Mouse (Mus musculus): ENCODE data around the gene Fbrs. TPM values are rescaled to one million over a fixed set of nuclear protein-coding genes. Genes with fewer than 3 reads are reported as not detected.
"Not testable (repeated sequence)": the region's sequence is repeated elsewhere in the genome, so short reads cannot be mapped to it uniquely, and the experiment has no call there.

Gene Fbrs
- 10 to 100 TPM; 32.2 to 35.0 TPM for total RNA-seq (2021)

- DNase-seq, result peak; percentile 96
- intact Hi-C loops (cut with DNase I), result loop anchor here (10.0 kb wide), 1 partner anchor 454 kb away; the partner anchor contains the start of genes Gm42742, Maz and Prrt2
These were observed at the start of gene Fbrs for GRCm38 (mm10) chr7:127478635-127479317. Gene Fbrs, plus strand, starts transcription at chr7:127479199.

GRCm38 (mm10) chr7:127435206-127435605, 43.8 kb upstream of the Fbrs start:
- no peak for DNase-seq
- intact Hi-C loops (cut with DNase I), result no loop called here

DNA sequence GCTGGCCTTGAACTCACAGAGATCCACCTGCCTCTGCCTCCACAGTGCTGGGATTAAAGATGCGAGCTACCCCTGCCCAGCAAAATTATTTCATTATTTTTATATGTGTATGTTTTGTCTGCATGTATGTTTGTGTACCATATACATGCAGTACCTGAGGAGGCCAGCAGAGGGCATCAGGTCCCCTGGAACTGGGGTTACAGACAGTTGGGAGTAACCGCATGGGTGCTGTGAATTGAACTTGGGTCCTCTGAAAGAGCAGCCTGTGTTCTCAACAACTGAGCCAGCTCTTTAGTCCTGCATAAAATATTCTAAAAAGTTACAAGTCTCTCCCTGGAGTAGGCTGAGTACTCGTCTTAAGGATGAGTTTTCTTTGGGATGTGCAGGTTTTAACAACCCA, 41.3 kb upstream of the Fbrs start:
- no peak for DNase-seq
- intact Hi-C loops (cut with DNase I), result no loop called here

DNA sequence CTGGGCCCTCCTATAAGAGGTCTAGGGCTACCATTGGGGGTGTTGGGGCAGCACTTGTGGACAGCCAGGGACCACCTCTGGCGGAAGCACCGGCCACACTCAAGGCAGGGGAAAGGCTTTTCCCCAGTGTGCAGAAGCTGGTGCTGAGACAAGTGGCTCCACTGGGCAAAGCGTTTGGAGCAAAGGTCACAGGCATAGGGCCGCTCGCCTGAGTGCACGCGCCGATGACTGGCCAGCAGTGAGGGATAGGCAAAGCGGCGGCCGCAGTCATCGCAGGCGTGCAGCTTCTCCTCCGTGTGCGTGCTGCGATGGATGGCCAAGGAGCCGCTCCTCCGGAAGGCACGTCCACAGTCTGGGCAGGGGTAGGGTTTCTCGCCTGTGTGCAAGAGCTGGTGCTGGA, 35.0 kb upstream of the Fbrs start:
- no peak for DNase-seq
- intact Hi-C loops (cut with DNase I), result no loop called here

DNA sequence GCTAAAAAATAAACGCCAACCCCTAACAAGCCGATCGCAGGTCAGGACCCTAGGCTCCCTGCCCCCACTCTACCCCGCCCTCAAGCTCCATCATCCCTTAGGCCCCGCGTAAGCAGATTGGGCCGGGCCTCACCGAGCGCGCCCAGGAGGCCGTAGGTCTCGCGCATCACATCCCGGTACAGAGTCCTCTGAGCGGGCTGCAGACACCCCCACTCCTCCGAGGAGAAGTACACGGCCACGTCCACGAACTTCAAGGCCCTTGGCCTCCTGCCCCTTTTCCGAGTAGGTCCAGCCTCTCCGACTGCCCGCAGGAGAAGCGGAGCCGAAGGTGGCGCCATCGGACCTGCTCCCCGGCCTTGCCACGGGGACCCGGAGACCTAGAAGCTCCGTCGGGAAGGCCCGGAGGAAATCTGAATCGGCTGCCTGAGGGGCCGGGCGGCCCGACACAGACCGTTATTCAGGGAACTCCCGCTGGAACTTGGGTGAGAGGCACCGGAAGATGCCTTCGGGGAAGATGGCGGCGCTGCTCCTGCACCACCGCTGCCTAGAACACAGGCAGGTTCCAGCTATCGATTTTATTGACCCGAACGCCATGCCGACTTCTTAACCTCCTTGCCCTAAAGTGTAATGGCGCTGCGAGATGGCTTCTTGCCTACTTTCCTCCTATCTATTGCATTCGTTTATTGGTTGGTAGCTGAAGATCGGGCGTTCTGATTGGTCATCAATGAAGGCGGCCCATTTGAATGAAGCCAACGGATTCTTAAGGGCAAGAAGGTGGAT, 30.3 kb upstream of the Fbrs start, which contains the start of gene Zfp689:
Gene Zfp689 (minus strand): TSS at position 638 of the 780 bp plus-strand sequence.
- peak; percentile 91 to 92 for DNase-seq
- intact Hi-C loops (cut with DNase I), result loop anchor here (2.0 kb wide), 2 partner anchors 22 to 26 kb away; partner anchors contain the start of gene Zfp688

GRCm38 (mm10) chr7:127449966-127450365, 29.0 kb upstream of the Fbrs start:
- intact Hi-C loops (cut with DNase I), result loop anchor here (2.0 kb wide), 2 partner anchors 21 to 27 kb away; partner anchors contain the start of gene Zfp688
- DNase-seq, result no peak

GRCm38 (mm10) chr7:127453056-127453455, 25.9 kb upstream of the Fbrs start:
- intact Hi-C loops (cut with DNase I), result no loop called here
- DNase-seq, result no peak

GRCm38 (mm10) chr7:127454905-127455304, 24.1 kb upstream of the Fbrs start:
- intact Hi-C loops (cut with DNase I), result no loop called here
- no peak for DNase-seq

DNA sequence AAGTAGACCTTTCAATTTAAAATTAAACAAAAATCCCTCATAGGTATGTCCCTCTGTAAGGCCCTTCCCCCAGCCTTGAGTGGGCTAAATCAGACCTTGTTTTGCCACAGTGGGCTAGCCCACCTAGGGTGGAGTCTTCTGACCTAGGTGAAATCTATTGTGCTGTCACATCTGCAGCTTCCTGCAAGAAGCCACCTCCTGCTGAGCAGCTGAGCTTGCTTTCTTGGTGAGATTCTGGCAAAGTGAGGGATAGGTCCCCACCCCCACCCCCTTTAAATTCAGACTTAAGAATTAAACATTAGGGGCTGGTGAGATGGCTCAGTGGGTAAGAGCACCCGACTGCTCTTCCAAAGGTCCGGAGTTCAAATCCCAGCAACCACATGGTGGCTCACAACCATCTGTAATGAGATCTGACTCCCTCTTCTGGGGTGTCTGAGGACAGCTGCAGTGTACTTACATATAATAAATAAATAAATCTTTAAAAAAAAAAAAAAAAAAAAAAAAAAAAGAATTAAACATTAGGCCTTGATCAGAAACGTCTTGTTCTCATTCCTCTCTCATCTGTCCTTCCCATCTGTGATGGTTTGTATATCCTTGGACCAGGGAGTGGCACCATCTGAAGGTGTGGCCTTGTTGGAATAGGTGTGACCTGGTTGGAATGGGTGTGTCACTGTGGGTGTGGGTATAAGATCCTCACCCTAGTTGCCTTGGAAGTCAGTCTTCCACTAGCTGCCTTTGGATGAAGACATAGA, 20.5 kb upstream of the Fbrs start:
- intact Hi-C loops (cut with DNase I); DNase-seq: not testable (repeated sequence)

DNA sequence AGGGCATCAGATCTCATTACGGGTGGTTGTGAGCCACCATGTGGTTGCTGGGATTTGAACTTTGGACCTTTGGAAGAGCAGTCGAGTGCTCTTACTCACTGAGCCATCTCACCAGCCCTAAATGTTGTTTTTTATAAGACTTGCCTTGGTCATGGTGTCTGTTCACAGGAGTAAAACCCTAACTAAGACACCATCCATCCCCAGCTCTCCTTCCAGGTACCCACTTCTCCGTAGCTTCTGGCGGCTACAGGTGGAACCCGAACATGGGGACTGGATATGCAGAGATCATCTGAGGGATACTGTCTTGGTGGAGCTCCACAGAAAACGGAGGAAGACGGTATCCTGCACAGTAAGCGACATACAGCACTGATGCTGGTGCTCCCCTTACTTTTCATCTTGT, 19.7 kb upstream of the Fbrs start, which contains the start of gene Prr14:
Gene Prr14 (plus strand): TSS at position 301 of the 400 bp plus-strand sequence.
- DNase-seq; intact Hi-C loops (cut with DNase I): not testable (repeated sequence)

DNA sequence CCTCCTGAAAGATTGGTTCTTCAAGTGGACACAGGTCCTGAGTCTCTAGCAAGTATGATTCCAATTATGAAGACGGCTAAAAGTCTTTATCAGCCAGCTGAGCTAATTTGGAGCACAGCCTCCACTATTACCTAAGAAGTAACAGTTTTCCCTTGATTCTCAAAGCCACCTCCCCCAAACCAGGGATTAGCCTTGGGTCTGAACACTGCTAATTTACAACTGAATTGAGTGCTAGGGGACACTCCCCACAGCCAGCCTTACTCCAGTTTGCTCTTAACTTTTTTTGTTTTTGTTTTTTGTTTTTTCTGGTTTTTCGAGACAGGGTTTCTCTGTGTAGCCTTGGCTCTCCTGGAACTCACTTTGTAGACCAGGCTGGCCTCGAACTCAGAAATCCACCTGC, 13.8 kb upstream of the Fbrs start:
- DNase-seq, result no peak

GRCm38 (mm10) chr7:127465670-127466069, 13.3 kb upstream of the Fbrs start:
- intact Hi-C loops (cut with DNase I); DNase-seq: not testable (repeated sequence)

More for the DNA sequence above, 13.8 kb upstream of the Fbrs start:
- intact Hi-C loops (cut with DNase I), result no loop called here

GRCm38 (mm10) chr7:127466606-127467005, 12.4 kb upstream of the Fbrs start:
- intact Hi-C loops (cut with DNase I), result no loop called here
- DNase-seq, result no peak

- peak; percentile 38 to 39 for DNase-seq
- intact Hi-C loops (cut with DNase I), result loop anchor here (2.0 to 10.0 kb wide), 4 partner anchors 21 to 445 kb away; partner anchors contain the start of genes Gm42742, Maz, Prrt2 and Zfp688
These were observed 8.8 kb upstream of the Fbrs start for GRCm38 (mm10) chr7:127470011-127470715.

GRCm38 (mm10) chr7:127470743-127471645, 8.0 kb upstream of the Fbrs start:
- peak; percentile 87 to 88 for DNase-seq
- intact Hi-C loops (cut with DNase I), result loop anchor here (2.0 to 10.0 kb wide), 4 partner anchors 22 to 446 kb away; partner anchors contain the start of genes Gm42742, Maz, Prrt2 and Zfp688

GRCm38 (mm10) chr7:127471646-127472010, 7.4 kb upstream of the Fbrs start:
- intact Hi-C loops (cut with DNase I), result loop anchor here (2.0 to 10.0 kb wide), 4 partner anchors 23 to 447 kb away; partner anchors contain the start of genes Gm42742, Maz, Prrt2 and Zfp688
- no peak for DNase-seq

DNA sequence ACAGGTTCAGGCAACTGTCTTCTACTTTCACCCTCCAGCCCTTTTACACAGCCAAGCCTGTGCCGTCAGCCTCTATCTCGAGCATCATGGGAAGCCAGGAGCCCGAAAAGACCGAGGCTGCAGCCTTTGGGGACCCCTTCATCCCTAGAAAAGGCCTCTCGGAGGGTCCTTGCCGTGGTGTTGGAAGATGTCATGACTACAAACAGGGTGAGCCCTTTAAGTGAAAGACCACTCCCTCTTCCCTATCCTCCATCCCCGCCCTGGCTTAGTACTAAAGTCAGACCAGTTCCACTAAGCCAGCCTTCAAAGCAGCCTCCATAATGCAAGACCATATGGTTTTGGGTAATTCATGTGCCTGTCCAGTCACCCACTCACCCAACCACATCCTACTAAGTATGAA, 6.9 kb upstream of the Fbrs start:
- DNase-seq, result no peak
- intact Hi-C loops (cut with DNase I), result loop anchor here (5.0 to 10.0 kb wide), 2 partner anchors 65 to 447 kb away; partner anchors contain the start of genes Gm42742, Maz, Prrt2 and Zfp764

GRCm38 (mm10) chr7:127473705-127474104, 5.3 kb upstream of the Fbrs start:
- intact Hi-C loops (cut with DNase I), result loop anchor here (5.0 to 10.0 kb wide), 2 partner anchors 66 to 449 kb away; partner anchors contain the start of genes Gm42742, Maz, Prrt2 and Zfp764
- DNase-seq, result no peak

Data from heart, postnatal 36 days (tissue).